Mouse (Mus musculus) spleen, adult 2 months (tissue): ENCODE results near the gene Sult2a8.

ENCODE experiments used
- CTCF ChIP-seq: fragments of 200-500 bp; IDR thresholded peaks from 2 replicates; pipeline ENCODE4 v1.5.1; 2011; ENCODE audit warnings: mild to moderate bottlenecking, inconsistent platforms; ENCODE audit not compliant: insufficient read depth, insufficient read length, insufficient replicate concordance; ENCODE audit errors: extremely low read depth
- POLR2A ChIP-seq: fragments of 200-500 bp; IDR thresholded peaks from 2 replicates; pipeline ENCODE4 v1.6.1; 2011; ENCODE audit warnings: low read depth, low read length, inconsistent platforms

DNA sequence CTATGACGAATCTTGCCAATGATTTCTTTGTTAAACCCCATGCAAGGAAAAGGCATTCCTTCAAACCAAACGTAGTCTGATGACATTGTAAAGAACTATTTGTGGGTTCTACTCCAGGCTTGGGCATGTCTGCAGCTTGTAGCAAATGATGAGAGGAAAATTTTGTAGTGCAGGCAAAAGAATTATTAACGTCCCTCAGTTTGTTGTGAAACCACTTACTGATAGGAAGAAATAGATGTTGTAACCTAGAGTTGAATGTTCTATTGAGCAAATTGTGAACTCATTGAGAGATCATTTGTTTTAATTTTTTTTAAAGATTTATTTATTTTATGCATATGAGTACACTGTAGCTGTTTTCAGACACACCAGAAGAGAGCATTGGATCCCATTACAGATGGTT is 46.3 kb upstream of the Sult2a8 start:
- TF ChIP-seq CTCF: no peak
- no peak for TF ChIP-seq POLR2A
